Mouse (Mus musculus) ovary, adult 10 weeks (tissue): ENCODE results near the gene Hpgds. TPM values are rescaled to one million over a fixed set of nuclear protein-coding genes. Genes with fewer than 3 reads are reported as not detected.

Experiments
- polyA plus RNA-seq: library from polyadenylated mRNA; stranded (reverse); fragments of 350-450 nt; fragmentation: Illumina TruSeq; extraction: RNeasy Lipid Tissue Mini Kit (QIAGEN cat#74804); gene quantifications from one replicate; pipeline ENCODE4 v1.2.3, GENCODE M21; 2014

Hpgds gene
- polyA plus RNA-seq, result 39.8 TPM

DNA sequence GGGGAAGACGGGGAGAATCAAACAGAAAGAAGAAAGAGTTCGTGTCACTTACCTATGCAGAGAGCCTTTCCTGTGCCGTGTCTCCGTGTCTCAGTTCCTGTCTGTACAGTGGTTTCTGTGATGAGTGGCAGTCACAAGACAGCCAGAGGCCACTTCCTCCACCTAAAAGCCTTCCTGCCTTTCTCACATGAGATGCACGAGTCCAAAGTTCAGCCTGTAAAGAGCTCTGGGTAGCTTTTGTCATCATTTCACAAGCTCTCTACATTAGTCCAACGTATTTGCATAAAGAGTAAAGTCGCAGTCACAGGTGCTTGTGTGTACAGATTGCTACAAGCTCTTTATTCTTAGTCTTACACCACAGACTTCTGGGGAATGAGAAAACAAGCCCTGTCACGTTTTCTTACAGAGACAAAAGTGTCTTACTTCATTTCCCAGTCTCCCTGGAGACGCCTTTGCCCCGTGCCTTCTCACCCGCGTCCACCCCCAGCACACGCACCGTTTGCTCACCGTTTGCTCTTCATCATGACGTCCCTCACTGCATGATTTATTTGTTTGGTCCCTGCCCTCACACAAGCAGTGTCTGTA is at the start of gene Hpgds:
TSS of gene Hpgds (minus strand) at position 288 of the 585 bp plus-strand sequence.

Other genes with a start within 250 kb of the Hpgds start
- 96.4 TPM for gene Smarcad1, start 102.3 kb downstream of the Hpgds start, polyA plus RNA-seq
- gene C130060K24Rik, start 236.2 kb upstream of the Hpgds start, polyA plus RNA-seq, result 6.9 TPM